Mouse (Mus musculus): ENCODE results near the gene Usb1. TPM values are rescaled to one million over a fixed set of nuclear protein-coding genes. Genes with fewer than 3 reads are reported as not detected.

Gene Usb1
- polyA plus RNA-seq, 1 experiment from 2014 or later: 35.5 TPM

GRCm38 (mm10) chr8:95320224-95321139 lies 11.6 kb upstream of the Usb1 start:
- Histone ChIP-seq H3K36me3 (peaks cover 23% of the 10 kb centered on the region), H3K27ac (replicated peaks) (no peak overlapping the region), H3K4me1 (replicated peaks) (peaks cover 26% of the 10 kb centered on the region), H3K4me3 (peak overlapping the region; percentile 40), H3K27me3 (peaks cover 15% of the 10 kb centered on the region), H3K4me2 (peak overlapping the region; percentile 83), H3K9ac (peak overlapping the region; percentile 71), H3K9me3 (no peaks in the 10 kb centered on the region)
- 3% methylated on average over 41 of the region's 41 CpGs for WGBS
- ATAC-seq (ENCODE audit: low read depth): peak; percentile 66

DNA sequence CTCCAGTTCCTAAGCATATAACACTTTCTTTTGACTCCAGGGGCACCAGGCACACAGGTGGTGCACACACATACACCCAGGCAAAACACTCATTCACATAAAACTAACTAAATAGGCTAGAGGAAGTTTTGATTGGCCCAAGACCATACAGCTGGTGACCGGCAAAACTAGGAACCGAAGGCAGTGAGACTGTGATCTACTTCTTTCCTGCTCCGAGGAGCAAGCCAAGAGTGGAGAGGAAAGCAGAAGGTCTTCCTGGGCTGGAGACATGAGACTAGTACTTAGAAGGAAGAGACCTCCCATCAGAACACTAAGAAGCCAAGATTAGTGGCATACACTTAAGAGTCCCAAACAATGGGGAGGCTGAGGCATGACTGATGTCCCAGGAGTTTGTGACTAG lies 8.9 kb upstream of the Usb1 start:
- no peak overlapping the region for H3K9ac ChIP-seq
- peaks cover 15% of the 10 kb centered on the region for H3K27me3 ChIP-seq
- H3K9me3 ChIP-seq: no peaks in the 10 kb centered on the region
- 72% methylated on average over 3 of the region's 3 CpGs for WGBS
- H3K27ac ChIP-seq (replicated peaks): no peak overlapping the region
- H3K4me3 ChIP-seq: no peak overlapping the region
- H3K36me3 ChIP-seq: peaks cover 50% of the 10 kb centered on the region
- H3K4me2 ChIP-seq: no peak overlapping the region
- ATAC-seq (ENCODE audit: low read depth): no peak
- peaks cover 50% of the 10 kb centered on the region for H3K4me1 ChIP-seq (replicated peaks)

- ATAC-seq (ENCODE audit: low read depth): no peak
- peaks cover 60% of the 10 kb centered on the region for H3K4me1 ChIP-seq (replicated peaks)
- H3K9ac ChIP-seq: peak overlapping the region; percentile 31; the same call in 1 of the 2 replicates
- H3K4me2 ChIP-seq: no peak overlapping the region
- no peaks in the 10 kb centered on the region for H3K9me3 ChIP-seq
- H3K27me3 ChIP-seq: peaks cover 10% of the 10 kb centered on the region
- H3K36me3 ChIP-seq: peaks cover 64% of the 10 kb centered on the region
- peak overlapping the region; percentile 38; the same call in 1 of the 2 replicates for H3K27ac ChIP-seq (replicated peaks)
- WGBS: 41% methylated on average over 5 of the region's 5 CpGs
- no peak overlapping the region for H3K4me3 ChIP-seq
These were observed 7.4 kb upstream of the Usb1 start for GRCm38 (mm10) chr8:95324646-95325045.

DNA sequence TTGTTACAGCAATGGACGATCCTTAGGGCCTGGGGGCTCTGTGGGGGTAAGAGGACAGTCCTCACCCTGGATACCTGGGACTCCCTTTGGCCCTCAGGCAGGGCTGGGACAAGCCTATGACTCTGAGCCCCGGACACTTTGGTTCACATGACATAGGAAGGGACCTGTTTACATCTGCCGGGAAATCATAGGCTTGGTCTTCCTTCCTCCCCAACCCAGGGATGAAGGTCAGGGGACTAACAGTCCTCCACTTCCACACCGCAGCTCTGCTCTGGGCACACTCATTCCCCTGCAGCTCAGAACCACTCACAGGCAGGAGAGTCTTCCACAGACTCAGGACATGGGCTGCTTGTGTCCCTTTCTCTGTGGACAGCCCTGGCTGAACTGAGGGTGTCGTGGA lies 5.3 kb upstream of the Usb1 start:
- Histone ChIP-seq H3K4me1 (replicated peaks) (peaks cover 60% of the 10 kb centered on the region), H3K27ac (replicated peaks) (no peak overlapping the region), H3K4me3 (no peak overlapping the region), H3K27me3 (no peaks in the 10 kb centered on the region), H3K36me3 (peaks cover 67% of the 10 kb centered on the region), H3K9ac (0 out of 2 replicates have a peak overlapping the region, but pooled peaks have one; percentile 6), H3K9me3 (no peaks in the 10 kb centered on the region), H3K4me2 (no peak overlapping the region)
- WGBS: 86% methylated on average over 5 of the region's 5 CpGs
- ATAC-seq (ENCODE audit: low read depth): no peak

DNA sequence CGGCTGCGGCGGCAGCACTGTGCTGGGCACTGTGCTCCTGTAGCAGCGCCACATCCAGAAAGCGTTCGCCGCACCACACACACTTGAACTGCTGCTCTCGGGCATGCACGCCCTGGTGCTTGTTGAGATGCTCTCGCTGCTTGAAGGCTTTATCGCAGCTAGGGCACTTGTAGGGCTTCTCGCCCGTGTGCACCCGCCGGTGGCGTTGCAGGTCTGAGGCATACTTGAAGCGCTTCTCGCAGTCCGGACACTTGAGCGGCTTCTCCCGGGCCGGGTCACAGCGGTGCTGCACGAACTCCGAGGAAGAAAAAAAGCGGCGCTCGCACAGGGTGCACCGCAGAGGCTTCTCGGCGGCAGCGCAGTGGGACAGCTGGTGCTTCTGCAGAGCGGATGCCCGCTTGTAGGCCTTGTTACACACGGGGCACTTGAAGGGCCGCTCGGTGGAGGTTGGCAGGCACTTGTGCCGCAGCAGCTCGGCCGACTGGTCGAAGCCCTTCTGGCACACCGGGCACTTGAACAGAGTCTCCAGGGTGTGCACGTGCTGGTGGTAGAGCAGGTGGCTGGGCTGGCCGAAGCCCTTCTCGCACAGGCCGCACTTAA lies 4.1 kb upstream of the Usb1 start:
- no peak for ATAC-seq (ENCODE audit: low read depth)
- H3K36me3 ChIP-seq: peaks cover 67% of the 10 kb centered on the region

GRCm38 (mm10) chr8:95330367-95330766 lies 1.7 kb upstream of the Usb1 start:
- peaks cover 63% of the 10 kb centered on the region for H3K36me3 ChIP-seq
- WGBS: 90% methylated on average over 1 of the region's 1 CpGs

More for the DNA sequence above, 4.1 kb upstream of the Usb1 start:
- no peak overlapping the region for H3K4me2 ChIP-seq
- no peak overlapping the region for H3K4me3 ChIP-seq
- H3K9ac ChIP-seq: no peak overlapping the region
- no peaks in the 10 kb centered on the region for H3K9me3 ChIP-seq
- H3K27ac ChIP-seq (replicated peaks): no peak overlapping the region
- WGBS: 85% methylated on average over 46 of the region's 46 CpGs
- H3K4me1 ChIP-seq (replicated peaks): peaks cover 66% of the 10 kb centered on the region
- no peaks in the 10 kb centered on the region for H3K27me3 ChIP-seq

DNA sequence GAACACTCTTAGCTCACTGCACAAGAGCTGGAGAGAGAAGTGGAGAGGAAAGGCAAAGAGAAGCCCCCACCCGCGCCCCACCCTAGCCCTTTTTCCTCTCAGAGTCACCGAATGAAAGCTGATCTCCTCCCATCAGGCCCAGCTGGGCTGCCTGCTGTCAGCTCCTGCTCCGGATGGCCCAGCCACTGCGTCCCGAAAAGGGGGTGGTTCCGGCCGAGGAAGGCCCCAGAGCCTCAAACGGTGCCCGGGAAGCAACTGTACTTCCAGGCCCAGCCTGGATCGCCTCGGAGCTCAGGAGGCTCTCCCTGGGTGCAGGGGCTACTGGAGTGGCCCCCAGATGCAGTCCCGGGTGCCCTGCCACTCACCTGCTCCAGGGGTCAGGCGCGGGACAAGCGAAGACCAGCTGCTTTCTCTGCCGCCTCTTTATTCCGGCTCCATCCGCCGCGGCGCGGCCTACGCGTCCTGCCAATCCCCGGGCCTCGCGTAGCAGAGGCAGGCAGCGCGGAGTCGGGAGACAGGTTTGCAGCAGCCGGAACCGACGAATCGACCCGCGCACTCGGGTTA lies 846 bp upstream of the Usb1 start:
- H3K9ac ChIP-seq: peak overlapping the region; percentile 86
- H3K4me1 ChIP-seq (replicated peaks): peaks cover 52% of the 10 kb centered on the region
- no peaks in the 10 kb centered on the region for H3K9me3 ChIP-seq
- peak overlapping the region; percentile 68 for H3K4me3 ChIP-seq
- no peaks in the 10 kb centered on the region for H3K27me3 ChIP-seq
- H3K36me3 ChIP-seq: peaks cover 55% of the 10 kb centered on the region
- H3K27ac ChIP-seq (replicated peaks): peak overlapping the region; percentile 93
- ATAC-seq (ENCODE audit: low read depth): peak; percentile 52
- peak overlapping the region; percentile 94 for H3K4me2 ChIP-seq
- under 1% methylated on average over 38 of the region's 38 CpGs for WGBS

More at GRCm38 (mm10) chr8:95330367-95330766, 1.7 kb upstream of the Usb1 start:
- H3K27ac ChIP-seq (replicated peaks): 0 out of 2 replicates have a peak overlapping the region, but pooled peaks have one; percentile 93
- H3K9me3 ChIP-seq: no peaks in the 10 kb centered on the region
- H3K4me1 ChIP-seq (replicated peaks): peaks cover 59% of the 10 kb centered on the region
- no peaks in the 10 kb centered on the region for H3K27me3 ChIP-seq
- H3K4me2 ChIP-seq: peak overlapping the region; percentile 94
- ATAC-seq (ENCODE audit: low read depth): no peak
- peak overlapping the region; percentile 68 for H3K4me3 ChIP-seq
- peak overlapping the region; percentile 86 for H3K9ac ChIP-seq

DNA sequence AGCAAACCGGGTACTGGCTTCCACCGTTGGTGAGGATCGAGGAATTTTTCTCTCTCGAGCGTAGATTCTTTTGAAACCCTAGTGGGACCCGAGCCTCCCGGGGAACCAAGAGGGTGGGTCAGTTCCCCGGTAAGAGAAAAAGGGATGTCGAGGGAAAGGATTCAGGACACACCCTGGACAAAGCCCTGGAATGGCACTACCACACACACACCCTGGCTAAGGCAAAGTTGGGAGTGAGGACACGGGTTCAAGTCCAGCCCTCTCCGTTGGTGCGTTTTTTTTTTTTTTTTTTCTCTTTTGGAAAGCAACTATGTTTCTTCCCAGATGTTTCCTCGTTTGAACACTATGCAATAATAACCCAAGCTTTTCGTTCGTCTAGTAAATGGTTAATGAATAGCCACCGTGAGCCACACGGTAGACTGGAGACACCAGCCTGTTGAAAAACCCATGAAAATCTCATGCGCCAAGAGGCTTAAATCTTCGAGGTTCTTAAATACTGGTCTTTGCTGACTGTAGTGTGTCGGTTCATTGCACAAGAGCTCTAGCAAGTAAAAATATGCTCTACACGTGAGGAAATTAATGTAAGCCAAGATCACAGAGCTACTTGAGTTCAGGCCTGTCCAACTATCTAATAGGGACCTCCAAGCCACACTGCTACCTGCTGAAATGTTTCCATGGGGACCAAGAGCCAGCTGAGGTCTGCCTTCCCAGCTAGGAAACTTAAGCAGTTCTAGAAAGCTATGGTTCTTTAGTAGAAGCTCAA lies 534 bp downstream of the Usb1 start:
- WGBS: 22% methylated on average over 21 of the region's 21 CpGs
- Histone ChIP-seq H3K27me3 (no peaks in the 10 kb centered on the region), H3K27ac (replicated peaks) (peak overlapping the region; percentile 93), H3K9me3 (no peaks in the 10 kb centered on the region), H3K4me3 (peak overlapping the region; percentile 68), H3K9ac (peak overlapping the region; percentile 86), H3K4me1 (replicated peaks) (peaks cover 39% of the 10 kb centered on the region), H3K36me3 (peaks cover 45% of the 10 kb centered on the region), H3K4me2 (peak overlapping the region; percentile 94)
- peak; percentile 33; the same call in 1 of the 2 replicates for ATAC-seq (ENCODE audit: low read depth)

DNA sequence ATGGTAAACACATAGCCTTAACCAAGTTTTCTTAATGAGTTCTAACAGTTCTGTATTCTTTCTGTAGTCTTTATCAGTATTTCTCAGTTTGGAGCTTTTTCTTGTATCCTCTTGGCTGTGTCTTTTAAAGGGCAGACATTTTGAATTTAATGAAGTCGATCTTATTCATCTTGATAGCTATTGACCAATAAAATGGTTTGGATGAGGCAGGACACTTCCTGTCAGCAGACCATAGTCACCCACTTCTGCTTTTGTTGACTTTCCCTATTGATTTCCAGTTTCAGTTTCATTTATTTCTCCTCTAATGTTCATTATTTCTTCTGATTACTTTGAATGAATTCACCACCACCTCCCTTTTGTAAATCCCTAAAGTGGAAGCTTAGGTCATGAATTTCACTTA lies 3.6 kb downstream of the Usb1 start:
- Histone ChIP-seq H3K27me3 (no peaks in the 10 kb centered on the region), H3K36me3 (peaks cover 46% of the 10 kb centered on the region), H3K4me2 (no peak overlapping the region), H3K9me3 (no peaks in the 10 kb centered on the region), H3K9ac (no peak overlapping the region), H3K4me1 (replicated peaks) (peaks cover 13% of the 10 kb centered on the region), H3K4me3 (no peak overlapping the region), H3K27ac (replicated peaks) (no peak overlapping the region)
- WGBS: 88% methylated on average over 1 of the region's 1 CpGs
- no peak for ATAC-seq (ENCODE audit: low read depth)

DNA sequence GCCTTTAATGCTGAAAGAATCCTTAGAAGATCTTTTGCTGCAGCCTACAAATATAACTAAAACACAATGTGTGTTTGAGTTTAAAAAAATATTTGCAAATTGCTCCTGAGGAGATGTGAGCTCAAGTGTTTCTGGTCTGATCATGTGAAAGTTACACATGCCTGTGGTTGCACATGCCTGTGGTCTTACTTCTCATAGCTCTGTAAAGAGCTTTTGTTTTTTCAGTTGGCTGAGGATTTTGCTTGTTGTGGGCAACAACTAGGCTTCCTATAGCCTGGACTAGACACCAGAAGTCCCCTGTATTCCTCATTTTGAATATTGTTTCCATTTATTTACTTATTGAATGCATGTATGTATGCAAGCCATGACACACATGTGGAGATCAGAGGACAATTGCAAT lies 4.3 kb downstream of the Usb1 start:
- Histone ChIP-seq H3K27me3 (no peaks in the 10 kb centered on the region), H3K36me3 (peaks cover 53% of the 10 kb centered on the region), H3K4me3 (no peak overlapping the region), H3K4me1 (replicated peaks) (peaks cover 11% of the 10 kb centered on the region), H3K9ac (no peak overlapping the region), H3K27ac (replicated peaks) (no peak overlapping the region), H3K4me2 (no peak overlapping the region), H3K9me3 (no peaks in the 10 kb centered on the region)
- no peak for ATAC-seq (ENCODE audit: low read depth)

DNA sequence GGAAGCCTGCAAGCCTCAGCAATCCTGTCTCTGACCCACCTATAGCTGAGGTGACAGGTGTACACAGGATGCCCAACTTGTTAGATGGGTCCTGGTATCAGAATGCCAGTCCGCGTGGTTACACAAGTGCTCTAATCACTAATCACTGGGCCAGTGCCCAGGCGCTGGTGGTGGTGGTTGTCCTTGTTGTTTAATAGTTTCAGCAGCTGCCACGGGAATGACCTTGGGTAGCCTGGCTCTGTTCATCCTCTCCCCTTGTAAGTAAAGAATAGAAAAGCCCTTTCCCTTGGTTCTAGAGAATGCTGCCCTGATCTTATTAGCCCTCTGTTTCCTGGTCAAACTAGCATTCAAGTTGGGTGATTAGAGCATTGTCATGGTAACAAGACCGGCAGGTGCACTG lies 9.6 kb downstream of the Usb1 start:
- peaks cover under 1% of the 10 kb centered on the region; the same call in 1 of the 2 replicates for H3K4me1 ChIP-seq (replicated peaks)
- 0 out of 2 replicates have a peak overlapping the region, but pooled peaks have one; percentile 26 for H3K9ac ChIP-seq
- H3K9me3 ChIP-seq: no peaks in the 10 kb centered on the region
- H3K27me3 ChIP-seq: no peaks in the 10 kb centered on the region
- H3K36me3 ChIP-seq: peaks cover 64% of the 10 kb centered on the region
- H3K4me2 ChIP-seq: no peak overlapping the region
- ATAC-seq (ENCODE audit: low read depth): no peak
- no peak overlapping the region for H3K27ac ChIP-seq (replicated peaks)
- 75% methylated on average over 5 of the region's 5 CpGs for WGBS
- no peak overlapping the region for H3K4me3 ChIP-seq
